Mouse (Mus musculus) heart, postnatal 25 days (tissue): ENCODE data around the gene Slc30a4. TPM values are rescaled to one million over a fixed set of nuclear protein-coding genes. Genes with fewer than 3 reads are reported as not detected.

ENCODE experiments used
- DNase-seq: peaks from one replicate; pipeline ENCODE4 v3.0.0; 2022; ENCODE audit warnings: low spot score
- intact Hi-C: fragments of 180-260 bp; cut with DNase I; formaldehyde crosslinking; loops from one replicate; pipeline ENCODE4 v1.15.1; 2025
- total RNA-seq, 2 experiments: library from RNA; stranded (reverse); gene quantifications; 2 replicates each; pipeline ENCODE4 v1.2.3; 2021

Slc30a4 gene
- total RNA-seq, 2 experiments from 2014 or later, result 8.2 to 8.9 TPM

- intact Hi-C loops, result no loop called here
- no peak for DNase-seq
Observed at GRCm38 (mm10) chr2:122682520-122682919, 19.9 kb downstream of the Slc30a4 start.

- intact Hi-C loops, result no loop called here
- DNase-seq, result no peak
Observed at GRCm38 (mm10) chr2:122681379-122682137, 20.9 kb downstream of the Slc30a4 start.

- DNase-seq, result no peak
- intact Hi-C loops, result no loop called here
Observed at GRCm38 (mm10) chr2:122675126-122675525, 27.3 kb downstream of the Slc30a4 start.

DNA sequence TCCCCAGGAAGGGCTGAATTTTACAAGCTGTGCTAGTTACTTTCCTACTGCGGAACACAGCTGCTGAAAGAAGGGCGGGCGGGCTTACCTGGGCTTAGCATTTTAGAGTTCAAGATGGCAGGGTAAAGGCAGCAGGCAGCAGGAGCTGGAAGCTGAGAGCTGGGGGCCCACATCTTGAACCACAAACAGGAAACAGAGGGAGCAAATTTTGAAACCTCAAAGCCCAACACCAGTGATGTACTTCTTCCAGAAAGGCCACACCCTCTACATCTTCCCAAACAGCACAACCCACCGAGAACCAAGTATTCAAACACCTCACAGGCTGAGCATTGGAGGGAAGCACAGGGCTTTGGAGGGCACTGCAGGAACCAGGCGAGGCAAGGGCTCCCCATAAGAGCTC lies 29.6 kb downstream of the Slc30a4 start:
- no peak for DNase-seq
- intact Hi-C loops, result no loop called here

DNA sequence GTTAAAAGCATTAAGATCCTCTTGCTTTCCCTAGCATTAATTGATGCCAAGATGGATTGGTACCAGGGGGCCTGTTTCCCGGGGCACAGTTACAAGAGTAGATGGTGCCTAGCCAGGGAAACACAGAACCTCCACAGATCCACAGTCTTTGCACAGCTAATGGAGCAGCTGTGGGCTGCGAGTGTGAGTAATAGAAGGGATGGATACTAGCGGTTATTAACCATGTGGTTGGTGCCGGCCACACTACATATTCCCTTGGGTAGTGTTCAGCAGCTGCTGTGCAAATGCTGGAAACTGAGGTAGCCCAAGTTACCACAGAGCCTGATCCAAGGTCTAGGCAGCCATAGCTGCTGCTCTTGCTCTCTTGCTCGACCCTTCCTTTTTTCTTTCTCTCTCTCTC lies 30.7 kb downstream of the Slc30a4 start:
- DNase-seq, result no peak
- intact Hi-C loops, result no loop called here

GRCm38 (mm10) chr2:122667856-122668255 lies 34.6 kb downstream of the Slc30a4 start:
- DNase-seq, result no peak
- intact Hi-C loops, result loop anchor here (1.0 to 10.0 kb wide), 2 partner anchors 31 to 87 kb away; no protein-coding TSS in a partner anchor

GRCm38 (mm10) chr2:122665973-122666875 lies 36.2 kb downstream of the Slc30a4 start:
- intact Hi-C loops, result loop anchor here (10.0 kb wide), 1 partner anchor 89 kb away; no protein-coding TSS in a partner anchor
- DNase-seq, result no peak

DNA sequence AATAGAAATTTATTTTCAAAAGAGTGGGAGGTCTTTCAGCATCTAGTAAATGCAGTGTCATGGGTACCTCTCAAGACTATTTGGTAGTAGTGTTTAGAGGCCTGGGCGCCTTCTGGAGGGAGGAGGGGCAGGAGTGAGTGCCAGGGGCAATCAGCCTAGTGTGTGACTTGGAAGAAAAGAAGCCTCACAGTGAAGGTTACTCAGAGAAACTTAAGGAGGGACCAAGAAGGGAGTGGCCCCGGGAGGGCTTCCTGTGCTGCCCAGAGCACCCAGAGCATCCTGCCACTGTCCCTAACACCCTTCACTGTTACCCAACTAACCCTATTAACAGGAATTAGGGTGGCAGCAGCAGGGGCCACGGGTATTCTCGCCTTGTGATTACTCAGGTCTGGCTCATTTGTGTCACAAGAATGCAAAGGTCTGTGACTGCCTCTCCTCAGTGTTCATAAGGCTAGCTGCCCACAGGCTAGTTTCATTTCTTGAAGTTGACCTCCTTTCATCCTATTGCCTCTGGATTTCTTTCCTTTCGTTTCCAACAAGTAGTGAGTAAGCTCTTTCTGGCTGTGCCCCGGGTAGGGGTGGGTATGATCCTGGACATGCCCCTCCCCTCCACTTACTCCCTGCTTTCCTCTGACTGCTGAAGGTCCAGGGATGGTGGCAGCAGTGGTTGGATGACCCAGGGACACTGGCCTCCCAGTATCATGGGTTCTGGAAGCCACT lies 37.0 kb downstream of the Slc30a4 start:
- no peak for DNase-seq
- intact Hi-C loops, result loop anchor here (10.0 kb wide), 1 partner anchor 89 kb away; no protein-coding TSS in a partner anchor

DNA sequence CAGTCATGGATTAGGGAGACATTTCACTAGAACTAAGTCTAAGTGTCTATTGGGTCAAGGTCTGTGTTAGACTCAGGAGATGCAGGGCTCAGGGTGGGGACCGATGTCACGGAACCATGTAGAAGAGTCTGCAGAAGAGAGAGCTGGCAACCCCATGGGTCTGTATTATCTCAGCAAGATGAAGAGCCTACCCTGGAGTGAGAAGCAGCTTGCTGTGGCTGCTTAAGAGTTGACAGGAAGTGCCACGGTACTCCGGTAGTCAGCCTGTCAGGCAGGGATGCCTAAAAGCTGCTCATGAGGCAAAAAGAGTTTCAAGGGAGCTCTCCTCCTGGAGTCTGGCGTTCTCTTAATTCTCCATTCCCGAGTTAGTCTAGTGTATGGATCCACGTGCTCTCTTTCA lies 42.6 kb downstream of the Slc30a4 start:
- intact Hi-C loops, result loop anchor here (10.0 kb wide), 1 partner anchor 95 kb away; no protein-coding TSS in a partner anchor
- DNase-seq, result no peak

DNA sequence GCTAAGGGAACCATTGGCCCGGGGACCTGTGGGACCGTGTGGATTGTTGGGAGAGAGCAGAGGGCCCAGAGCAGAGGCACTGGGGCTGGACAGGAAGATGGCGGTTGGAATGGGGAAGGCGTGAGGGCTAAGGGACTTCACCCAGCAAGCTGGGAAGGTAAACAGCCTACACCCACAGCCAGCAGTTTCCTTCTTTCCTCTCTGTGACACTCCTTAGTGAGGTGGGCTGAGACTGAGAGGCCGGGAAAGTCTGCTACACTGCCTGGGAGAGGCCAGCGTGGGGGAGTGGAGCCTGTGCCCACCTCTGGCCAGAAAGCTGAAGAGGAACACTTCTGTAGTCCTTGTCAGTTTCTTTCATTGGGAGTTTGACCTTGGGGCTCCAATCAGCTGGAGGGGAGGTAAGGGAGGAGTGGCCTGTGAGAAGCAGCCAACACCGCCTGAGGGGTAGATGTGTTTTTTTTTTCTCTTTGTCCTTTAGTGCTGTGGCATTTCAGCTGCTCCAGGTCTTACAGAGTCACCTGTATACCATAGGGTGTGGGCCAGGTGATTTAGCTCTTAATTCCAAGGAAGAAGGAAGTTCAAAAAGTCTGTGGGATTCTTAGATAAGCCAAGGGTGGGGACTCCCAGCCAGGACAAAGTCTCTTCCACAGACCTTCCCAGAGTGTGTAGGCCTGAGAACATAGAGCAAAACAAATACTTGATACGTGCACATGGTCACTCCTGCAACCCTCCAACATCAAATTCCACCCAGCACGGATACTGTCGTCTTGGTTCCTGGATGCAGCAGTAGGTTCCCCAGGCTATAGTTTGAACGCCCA lies 44.5 kb downstream of the Slc30a4 start:
- DNase-seq, result no peak

DNA sequence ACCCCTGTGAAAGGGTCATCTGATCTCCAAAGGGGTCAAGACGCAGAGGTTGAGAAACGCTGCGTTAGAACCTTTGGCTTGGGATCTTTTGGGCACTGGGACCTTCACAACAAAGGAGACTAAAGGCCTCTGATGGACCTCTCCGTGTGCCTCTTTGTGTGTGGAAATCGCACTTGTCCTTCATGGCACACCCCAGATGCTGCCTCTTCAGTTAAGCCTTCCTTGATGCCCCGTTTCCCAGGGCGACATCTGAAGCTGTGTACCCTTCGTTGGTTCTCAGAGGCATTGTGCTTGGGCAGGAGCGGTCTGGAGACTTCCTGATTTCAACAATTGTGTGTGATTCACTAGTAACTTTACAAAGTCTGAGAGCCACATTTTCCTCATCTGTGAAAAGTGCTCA lies 45.7 kb downstream of the Slc30a4 start:
- no peak for DNase-seq
- intact Hi-C loops, result no loop called here

More for the DNA sequence above, 44.5 kb downstream of the Slc30a4 start:
- intact Hi-C loops, result no loop called here

- DNase-seq, result no peak
- intact Hi-C loops, result no loop called here
Observed at GRCm38 (mm10) chr2:122656052-122656451, 46.4 kb downstream of the Slc30a4 start.

GRCm38 (mm10) chr2:122652096-122653084 lies 50.1 kb downstream of the Slc30a4 start:
- DNase-seq, result peak; percentile 4
- intact Hi-C loops, result no loop called here

DNA sequence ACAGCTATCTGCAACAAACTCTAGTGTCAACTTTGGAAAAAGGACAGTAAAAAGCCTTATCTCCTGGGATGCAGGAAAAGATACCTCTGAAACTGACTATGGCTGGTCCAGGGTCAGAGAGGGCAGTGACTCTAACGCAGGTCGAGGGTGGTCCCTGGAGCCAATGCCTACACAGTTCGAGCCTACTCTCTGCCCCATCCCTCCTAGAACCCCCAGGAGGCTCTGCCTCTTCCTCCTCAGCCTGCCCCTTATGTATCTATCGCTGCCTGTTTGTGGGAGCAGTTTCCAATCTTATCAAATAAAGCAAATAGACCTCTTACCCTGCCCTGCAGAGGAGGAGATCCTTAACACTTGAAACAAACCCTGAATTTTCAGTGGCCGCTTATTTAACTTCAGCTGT lies 63.8 kb downstream of the Slc30a4 start:
- intact Hi-C loops, result loop anchor here (10.0 kb wide), 1 partner anchor 116 kb away; no protein-coding TSS in a partner anchor

DNA sequence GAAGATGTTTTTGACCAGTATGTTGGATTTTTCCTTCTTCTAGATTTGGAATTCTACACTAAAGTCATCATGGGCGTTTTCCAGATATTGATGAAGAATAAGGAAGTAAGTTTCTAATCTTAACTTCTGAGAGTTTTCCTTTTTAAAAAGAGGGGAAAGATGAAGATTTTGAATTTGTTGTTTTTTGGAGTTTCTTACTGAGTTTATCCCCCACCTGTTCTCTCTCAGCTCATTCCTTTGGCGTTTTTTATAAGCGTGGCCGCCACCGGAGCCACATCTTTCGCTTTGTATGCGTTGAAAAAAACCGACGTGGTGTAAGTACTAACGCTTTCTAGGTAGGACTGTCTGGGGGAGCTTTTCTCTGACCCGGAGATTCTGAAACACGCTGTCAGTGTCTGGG lies 64.4 kb downstream of the Slc30a4 start:
- no peak for DNase-seq
- intact Hi-C loops, result loop anchor here (10.0 kb wide), 1 partner anchor 117 kb away; no protein-coding TSS in a partner anchor

More for the DNA sequence above, 63.8 kb downstream of the Slc30a4 start:
- DNase-seq, result no peak

DNA sequence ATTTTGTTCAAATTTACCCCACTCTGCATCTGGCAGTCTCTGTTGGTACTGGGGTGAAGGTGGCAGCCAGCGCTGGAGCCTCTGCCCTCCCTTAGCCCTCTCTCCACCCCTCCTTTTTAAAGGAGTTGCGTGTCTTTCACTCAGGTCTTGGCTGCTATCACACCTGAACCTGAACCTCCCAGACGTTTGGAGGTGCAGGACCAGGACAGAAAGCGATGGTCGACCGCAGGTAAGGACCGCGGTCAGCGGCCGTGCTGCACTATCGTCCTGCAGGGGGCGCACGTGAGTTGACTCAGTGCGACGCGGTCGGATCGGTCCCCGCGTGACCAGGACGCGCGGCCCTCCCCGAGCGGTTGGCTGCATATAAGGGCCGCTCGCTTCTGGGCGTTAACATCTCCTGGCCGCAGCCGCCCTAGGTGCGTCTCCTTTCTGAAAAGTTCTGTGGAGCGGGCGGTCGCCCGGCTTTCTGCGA lies 64.9 kb downstream of the Slc30a4 start:
- intact Hi-C loops, result loop anchor here (1.0 to 10.0 kb wide), 2 partner anchors 31 to 117 kb away; no protein-coding TSS in a partner anchor
- DNase-seq, result peak; percentile 29

GRCm38 (mm10) chr2:122636686-122637085 lies 65.8 kb downstream of the Slc30a4 start, which contains the start of gene AA467197:
Gene AA467197, plus strand, starts transcription at chr2:122636986.
- no peak for DNase-seq
- intact Hi-C loops, result loop anchor here (1.0 to 10.0 kb wide), 2 partner anchors 32 to 118 kb away; no protein-coding TSS in a partner anchor
